Mouse (Mus musculus): ENCODE measurements around the gene Ncoa3. TPM values are rescaled to one million over a fixed set of nuclear protein-coding genes. Genes with fewer than 3 reads are reported as not detected.
"Not testable (repeated sequence)": the region's sequence is repeated elsewhere in the genome, so short reads cannot be mapped to it uniquely, and the experiment has no call there.

Gene Ncoa3
- polyA plus RNA-seq, 1 experiment from 2014 or later, result 4.2 TPM

DNA sequence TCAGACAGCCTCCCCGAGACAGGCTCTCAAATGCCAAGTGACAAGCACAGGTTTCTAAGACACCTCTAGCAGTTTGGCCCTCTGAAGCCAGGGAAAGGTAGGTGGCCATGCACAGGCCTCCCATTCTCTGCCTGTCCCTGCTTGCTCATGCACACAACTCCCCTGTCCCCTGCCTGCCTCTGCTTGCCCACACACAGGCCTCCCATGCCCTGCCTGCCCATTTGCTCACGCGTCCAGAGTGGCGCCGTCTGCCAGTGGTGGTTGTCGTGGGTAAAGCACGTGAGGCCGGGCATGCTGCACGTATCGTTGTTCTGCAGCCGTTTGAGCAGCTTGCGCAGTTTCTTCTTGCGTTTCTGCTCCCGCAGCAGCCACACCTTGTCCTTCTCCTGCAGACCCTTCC lies 86.8 kb downstream of the Ncoa3 start:
- 76% methylated on average over 14 of the region's 14 CpGs for WGBS (ENCODE audit: insufficient replicate concordance)
- H3K27ac ChIP-seq (ENCODE audit: low read length), result no peak overlapping the region
- no peaks in the 10 kb centered on the region for H3K27me3 ChIP-seq (ENCODE audit: control insufficient read depth, insufficient read depth, low read depth, low read length)
- no peak for ATAC-seq (ENCODE audit: low read depth)
- H3K4me1 ChIP-seq (ENCODE audit: control insufficient read depth, low read depth, low read length), result peaks cover 5% of the 10 kb centered on the region
- no peak overlapping the region for H3K4me2 ChIP-seq (ENCODE audit: low read depth, low read length)
- H3K4me3 ChIP-seq (ENCODE audit: low read depth, low read length), result no peak overlapping the region
- H3K9ac ChIP-seq (ENCODE audit: low read depth, low read length), result no peak overlapping the region
- no peaks in the 10 kb centered on the region for H3K9me3 ChIP-seq (replicated peaks; ENCODE audit: control insufficient read depth, low read length)
- no peaks in the 10 kb centered on the region for H3K36me3 ChIP-seq (ENCODE audit: control insufficient read depth, insufficient read depth)

DNA sequence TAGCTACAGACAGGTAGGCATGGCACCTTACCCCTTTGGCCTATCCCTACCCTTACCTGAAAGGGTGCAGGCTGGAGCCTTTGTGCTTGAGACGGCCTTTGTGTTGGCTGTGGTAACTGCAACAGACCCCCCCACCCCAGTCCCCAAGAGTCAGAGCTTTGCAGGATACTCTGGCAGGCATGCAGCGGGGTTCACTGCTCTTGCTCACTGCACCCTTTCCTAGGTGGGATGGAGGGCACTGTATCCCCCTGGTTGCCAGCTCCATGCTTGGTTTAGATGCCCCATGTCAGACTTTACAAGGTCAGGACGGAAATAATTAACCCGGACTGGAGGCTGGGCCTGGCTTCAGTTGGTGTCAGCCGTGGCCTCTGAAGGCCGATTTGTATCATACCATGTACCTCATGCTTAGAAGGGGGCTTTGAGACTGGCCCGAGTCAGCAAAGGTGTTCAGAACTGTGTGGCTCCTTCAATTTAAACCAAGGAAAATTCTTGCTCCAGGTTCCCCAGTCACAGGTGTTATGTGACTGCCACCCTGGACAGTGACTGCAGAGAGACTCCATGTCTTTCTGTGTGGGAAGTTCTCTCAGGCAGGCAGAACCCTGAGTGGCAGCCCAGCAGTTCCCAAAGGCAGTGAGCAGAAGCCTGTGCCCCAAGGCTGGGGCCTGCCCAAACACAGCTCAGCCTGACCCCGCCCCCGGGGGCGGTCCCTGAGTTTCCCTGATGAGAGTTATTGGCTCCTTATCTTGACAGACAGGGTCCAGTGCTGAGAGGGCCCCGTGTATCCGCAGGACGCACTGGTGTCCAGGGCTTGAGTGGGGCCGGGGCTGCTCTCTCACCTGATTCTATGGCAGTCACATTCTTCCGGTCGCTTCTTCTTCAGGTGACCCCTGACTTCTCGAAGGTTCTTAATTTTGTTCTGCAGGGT lies 87.8 kb downstream of the Ncoa3 start:
- H3K9me3 ChIP-seq (replicated peaks; ENCODE audit: control insufficient read depth, low read length), result no peaks in the 10 kb centered on the region
- peak overlapping the region; percentile 45 for H3K4me2 ChIP-seq (ENCODE audit: low read depth, low read length)
- H3K27me3 ChIP-seq (ENCODE audit: control insufficient read depth, insufficient read depth, low read depth, low read length), result no peaks in the 10 kb centered on the region
- H3K36me3 ChIP-seq (ENCODE audit: control insufficient read depth, insufficient read depth), result no peaks in the 10 kb centered on the region
- peak; percentile 78 for ATAC-seq (ENCODE audit: low read depth)
- WGBS (ENCODE audit: insufficient replicate concordance), result 32% methylated on average over 17 of the region's 17 CpGs
- H3K4me3 ChIP-seq (ENCODE audit: low read depth, low read length), result peak overlapping the region; percentile 26
- H3K27ac ChIP-seq (ENCODE audit: low read length), result no peak overlapping the region; the same call in 1 of the 2 replicates
- H3K9ac ChIP-seq (ENCODE audit: low read depth, low read length), result no peak overlapping the region
- peaks cover 5% of the 10 kb centered on the region for H3K4me1 ChIP-seq (ENCODE audit: control insufficient read depth, low read depth, low read length)

DNA sequence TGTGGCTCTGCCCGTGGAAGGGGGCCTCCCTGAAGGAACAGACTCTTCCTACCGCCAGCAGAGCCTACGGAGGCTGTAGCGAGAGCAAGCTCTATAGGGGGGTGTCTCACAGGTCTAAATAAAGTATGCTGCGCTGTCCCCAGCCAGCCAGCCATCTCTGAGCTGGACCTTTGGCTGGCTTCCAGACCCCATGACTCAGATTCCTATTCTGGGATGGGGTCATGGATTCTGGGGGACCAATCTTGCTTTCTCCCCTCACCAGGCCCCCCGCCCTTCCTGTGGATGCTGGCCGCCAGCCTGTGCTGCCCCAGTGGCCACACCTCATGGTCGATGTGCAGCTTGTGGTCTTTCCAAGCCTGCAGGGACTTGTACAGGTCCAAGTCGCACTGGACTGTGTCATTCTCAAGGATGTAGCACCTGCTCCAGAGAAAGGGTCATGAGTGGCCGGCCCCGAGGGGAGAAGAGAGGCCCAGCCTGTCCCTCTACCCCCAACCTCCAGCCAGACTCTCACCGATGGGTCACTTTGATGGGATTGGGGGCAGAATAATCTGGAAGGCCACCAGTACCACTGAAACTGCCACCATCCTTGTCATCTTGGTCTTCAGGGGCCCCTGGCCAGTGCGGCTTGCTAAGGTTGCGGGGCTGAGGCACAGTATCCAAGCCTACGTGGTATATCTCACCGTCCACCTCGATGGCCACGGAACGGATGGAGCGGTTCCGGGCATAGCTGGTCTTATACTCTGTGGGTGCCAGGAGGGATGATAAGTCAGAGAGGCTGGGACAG lies 88.7 kb downstream of the Ncoa3 start:
- no peak overlapping the region for H3K27ac ChIP-seq (ENCODE audit: low read length)
- H3K36me3 ChIP-seq (ENCODE audit: control insufficient read depth, insufficient read depth), result no peaks in the 10 kb centered on the region
- no peak overlapping the region for H3K9ac ChIP-seq (ENCODE audit: low read depth, low read length)
- no peak for ATAC-seq (ENCODE audit: low read depth)
- 75% methylated on average over 21 of the region's 21 CpGs for WGBS (ENCODE audit: insufficient replicate concordance)
- H3K9me3 ChIP-seq (replicated peaks; ENCODE audit: control insufficient read depth, low read length), result no peaks in the 10 kb centered on the region
- no peaks in the 10 kb centered on the region for H3K27me3 ChIP-seq (ENCODE audit: control insufficient read depth, insufficient read depth, low read depth, low read length)
- peaks cover 5% of the 10 kb centered on the region for H3K4me1 ChIP-seq (ENCODE audit: control insufficient read depth, low read depth, low read length)
- H3K4me3 ChIP-seq (ENCODE audit: low read depth, low read length), result peak overlapping the region; percentile 26; the same call in 1 of the 2 replicates
- peak overlapping the region; percentile 45; the same call in 1 of the 2 replicates for H3K4me2 ChIP-seq (ENCODE audit: low read depth, low read length)

DNA sequence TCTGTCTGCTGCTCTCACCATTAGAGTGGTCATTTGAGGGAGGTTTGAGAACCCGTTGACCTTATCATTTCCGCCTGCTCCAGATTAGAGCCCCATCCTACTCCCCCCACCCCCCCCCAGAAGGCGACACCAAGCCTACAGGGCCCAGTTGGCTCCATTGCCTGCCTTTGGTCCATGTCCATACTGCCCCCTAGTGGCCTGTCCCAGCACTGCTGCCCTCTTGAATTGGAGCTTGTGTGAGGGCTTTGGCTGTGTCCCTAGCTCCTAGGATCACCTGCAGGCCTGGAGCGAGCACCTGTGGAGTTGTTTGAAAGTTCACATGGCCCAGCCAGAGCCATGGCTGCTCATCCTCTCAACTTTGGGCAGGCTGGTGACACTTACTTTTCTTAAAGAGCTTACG lies 89.8 kb downstream of the Ncoa3 start:
- H3K4me1 ChIP-seq (ENCODE audit: control insufficient read depth, low read depth, low read length), result peaks cover 5% of the 10 kb centered on the region
- H3K27ac ChIP-seq (ENCODE audit: low read length), result no peak overlapping the region
- no peak overlapping the region for H3K4me3 ChIP-seq (ENCODE audit: low read depth, low read length)
- H3K4me2 ChIP-seq (ENCODE audit: low read depth, low read length), result no peak overlapping the region
- WGBS (ENCODE audit: insufficient replicate concordance), result 32% methylated on average over 5 of the region's 5 CpGs
- no peaks in the 10 kb centered on the region for H3K36me3 ChIP-seq (ENCODE audit: control insufficient read depth, insufficient read depth)
- H3K9ac ChIP-seq (ENCODE audit: low read depth, low read length), result no peak overlapping the region
- H3K9me3 ChIP-seq (replicated peaks; ENCODE audit: control insufficient read depth, low read length), result no peaks in the 10 kb centered on the region
- no peak for ATAC-seq (ENCODE audit: low read depth)
- H3K27me3 ChIP-seq (ENCODE audit: control insufficient read depth, insufficient read depth, low read depth, low read length), result no peaks in the 10 kb centered on the region

DNA sequence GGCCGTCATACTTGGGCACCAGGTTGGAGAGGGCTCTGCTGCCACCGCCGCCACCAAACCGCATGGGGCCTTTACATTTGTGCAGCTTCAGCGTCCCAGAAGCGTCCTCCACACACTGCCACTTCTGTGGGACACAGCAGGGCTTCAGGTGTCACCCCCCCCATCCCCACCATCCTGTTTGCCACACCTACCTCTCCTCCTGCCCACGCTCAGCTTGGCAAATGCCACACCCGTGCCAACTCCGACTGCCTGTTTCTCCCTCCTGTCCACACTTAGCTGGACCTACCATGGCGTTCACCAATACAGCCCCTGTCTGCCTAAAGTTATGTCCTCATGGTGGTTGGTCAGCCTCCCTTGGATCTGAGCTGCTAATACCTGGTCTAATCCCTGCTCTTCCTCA lies 90.2 kb downstream of the Ncoa3 start:
- no peak overlapping the region for H3K27ac ChIP-seq (ENCODE audit: low read length)
- no peak overlapping the region for H3K9ac ChIP-seq (ENCODE audit: low read depth, low read length)
- H3K4me3 ChIP-seq (ENCODE audit: low read depth, low read length), result no peak overlapping the region
- ATAC-seq (ENCODE audit: low read depth), result no peak
- H3K27me3 ChIP-seq (ENCODE audit: control insufficient read depth, insufficient read depth, low read depth, low read length), result no peaks in the 10 kb centered on the region
- 61% methylated on average over 10 of the region's 10 CpGs for WGBS (ENCODE audit: insufficient replicate concordance)
- H3K9me3 ChIP-seq (replicated peaks; ENCODE audit: control insufficient read depth, low read length), result no peaks in the 10 kb centered on the region
- no peaks in the 10 kb centered on the region for H3K36me3 ChIP-seq (ENCODE audit: control insufficient read depth, insufficient read depth)
- H3K4me1 ChIP-seq (ENCODE audit: control insufficient read depth, low read depth, low read length), result peaks cover 5% of the 10 kb centered on the region
- H3K4me2 ChIP-seq (ENCODE audit: low read depth, low read length), result no peak overlapping the region

DNA sequence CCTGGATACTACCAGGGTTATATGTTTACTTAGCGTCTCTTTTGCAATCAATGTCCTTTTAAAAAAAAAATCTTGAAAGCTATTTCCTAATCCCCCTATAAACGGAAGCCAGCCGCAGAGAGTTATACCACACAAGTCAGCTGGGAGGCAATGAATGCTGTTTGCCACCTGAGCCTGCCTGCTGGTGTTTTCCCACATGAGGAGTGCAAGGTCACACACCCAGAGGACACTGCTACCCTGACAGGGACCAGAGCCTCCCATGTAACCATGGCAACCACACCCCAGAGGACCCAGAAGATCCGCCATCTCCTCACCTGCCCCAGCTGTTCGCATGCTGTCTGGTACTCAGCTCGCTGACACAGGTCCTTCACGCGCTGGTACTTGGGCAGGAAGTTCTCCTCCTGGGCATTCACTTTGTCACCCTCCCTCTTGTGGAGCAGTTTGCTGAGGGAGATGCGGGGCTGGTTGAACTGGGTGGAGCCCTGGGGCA lies 91.2 kb downstream of the Ncoa3 start:
- Histone ChIP-seq H3K36me3 (ENCODE audit: control insufficient read depth, insufficient read depth) (no peaks in the 10 kb centered on the region), H3K9ac (ENCODE audit: low read depth, low read length) (no peak overlapping the region), H3K4me2 (ENCODE audit: low read depth, low read length) (no peak overlapping the region), H3K4me3 (ENCODE audit: low read depth, low read length) (no peak overlapping the region), H3K27me3 (ENCODE audit: control insufficient read depth, insufficient read depth, low read depth, low read length) (no peaks in the 10 kb centered on the region), H3K9me3 (replicated peaks; ENCODE audit: control insufficient read depth, low read length) (no peaks in the 10 kb centered on the region), H3K27ac (ENCODE audit: low read length) (no peak overlapping the region), H3K4me1 (ENCODE audit: control insufficient read depth, low read depth, low read length) (peaks cover 5% of the 10 kb centered on the region)
- ATAC-seq (ENCODE audit: low read depth), result no peak
- 54% methylated on average over 9 of the region's 9 CpGs for WGBS (ENCODE audit: insufficient replicate concordance)

DNA sequence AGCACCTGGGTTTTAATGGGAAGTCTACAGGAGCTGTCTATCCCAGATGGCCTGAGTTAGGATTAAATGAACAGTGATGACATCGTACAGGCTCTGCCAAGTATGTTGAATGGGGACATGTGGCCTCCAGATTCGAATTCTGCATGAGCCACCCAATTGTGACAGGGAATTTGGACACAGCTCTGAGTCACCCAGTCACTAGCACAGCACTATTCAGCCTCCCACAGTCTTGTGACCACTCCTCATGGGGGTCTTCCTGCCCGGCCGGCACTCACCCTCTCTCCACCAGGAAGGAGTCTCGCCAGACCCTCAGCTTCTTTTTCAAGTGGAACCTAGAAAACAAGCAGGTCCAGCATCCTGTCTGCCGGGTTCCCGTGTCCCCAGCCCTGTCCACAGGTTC lies 91.7 kb downstream of the Ncoa3 start:
- WGBS (ENCODE audit: insufficient replicate concordance), result 65% methylated on average over 7 of the region's 7 CpGs
- ATAC-seq (ENCODE audit: low read depth), result no peak
- no peak overlapping the region for H3K27ac ChIP-seq (ENCODE audit: low read length)
- no peaks in the 10 kb centered on the region for H3K27me3 ChIP-seq (ENCODE audit: control insufficient read depth, insufficient read depth, low read depth, low read length)
- H3K36me3 ChIP-seq (ENCODE audit: control insufficient read depth, insufficient read depth), result no peaks in the 10 kb centered on the region
- no peak overlapping the region for H3K4me2 ChIP-seq (ENCODE audit: low read depth, low read length)
- H3K4me1 ChIP-seq (ENCODE audit: control insufficient read depth, low read depth, low read length), result peaks cover 5% of the 10 kb centered on the region
- H3K9ac ChIP-seq (ENCODE audit: low read depth, low read length), result no peak overlapping the region
- no peak overlapping the region for H3K4me3 ChIP-seq (ENCODE audit: low read depth, low read length)
- H3K9me3 ChIP-seq (replicated peaks; ENCODE audit: control insufficient read depth, low read length), result no peaks in the 10 kb centered on the region

DNA sequence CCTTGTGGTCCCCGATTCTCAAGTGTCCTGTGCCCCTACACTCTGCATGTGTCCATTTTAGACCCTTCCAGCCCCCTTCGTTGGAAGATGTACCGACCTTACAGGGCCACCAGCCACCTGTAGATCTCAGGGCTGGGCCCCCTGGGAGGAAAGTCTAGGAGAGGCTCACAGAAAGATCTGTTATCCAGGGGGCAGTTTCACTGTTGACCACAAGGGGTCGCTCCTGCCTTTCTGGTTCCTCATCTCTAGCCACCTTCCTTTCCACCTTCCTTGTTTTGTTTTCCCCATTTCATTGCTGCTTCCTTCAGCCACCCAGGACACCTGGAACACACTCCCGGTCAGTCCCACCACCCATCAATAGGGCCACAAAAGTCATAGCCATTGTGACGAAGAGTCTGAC lies 92.5 kb downstream of the Ncoa3 start:
- not testable (repeated sequence) for H3K27ac ChIP-seq (ENCODE audit: low read length); H3K4me3 ChIP-seq (ENCODE audit: low read depth, low read length); ATAC-seq (ENCODE audit: low read depth); H3K36me3 ChIP-seq (ENCODE audit: control insufficient read depth, insufficient read depth); H3K4me2 ChIP-seq (ENCODE audit: low read depth, low read length); H3K27me3 ChIP-seq (ENCODE audit: control insufficient read depth, insufficient read depth, low read depth, low read length); H3K9ac ChIP-seq (ENCODE audit: low read depth, low read length); H3K4me1 ChIP-seq (ENCODE audit: control insufficient read depth, low read depth, low read length); H3K9me3 ChIP-seq (replicated peaks; ENCODE audit: control insufficient read depth, low read length)
- WGBS (ENCODE audit: insufficient replicate concordance), result 25% methylated on average over 6 of the region's 6 CpGs

DNA sequence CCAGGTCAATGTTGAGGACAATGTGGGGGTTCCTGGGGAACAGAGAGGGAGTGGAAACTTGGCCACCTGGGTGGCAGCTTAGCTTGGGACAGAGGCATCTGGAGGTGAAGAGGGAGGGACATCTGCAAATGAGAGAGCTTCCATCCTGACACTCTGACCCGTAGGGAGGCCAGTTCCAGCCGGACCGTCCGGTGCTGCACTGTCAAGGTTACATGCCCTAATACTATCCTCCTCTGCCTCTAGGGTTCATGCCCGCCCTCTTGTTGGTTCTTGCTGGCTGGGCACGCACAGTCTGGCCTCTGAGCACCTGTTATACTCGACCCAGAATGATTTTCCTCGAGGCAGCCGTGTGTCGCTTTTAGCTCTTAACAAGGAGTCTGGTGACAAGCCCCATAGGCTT lies 93.3 kb downstream of the Ncoa3 start:
- Histone ChIP-seq H3K4me2 (ENCODE audit: low read depth, low read length) (no peak overlapping the region), H3K27me3 (ENCODE audit: control insufficient read depth, insufficient read depth, low read depth, low read length) (no peaks in the 10 kb centered on the region), H3K9me3 (replicated peaks; ENCODE audit: control insufficient read depth, low read length) (no peaks in the 10 kb centered on the region), H3K4me3 (ENCODE audit: low read depth, low read length) (no peak overlapping the region), H3K27ac (ENCODE audit: low read length) (no peak overlapping the region), H3K9ac (ENCODE audit: low read depth, low read length) (no peak overlapping the region), H3K36me3 (ENCODE audit: control insufficient read depth, insufficient read depth) (no peaks in the 10 kb centered on the region), H3K4me1 (ENCODE audit: control insufficient read depth, low read depth, low read length) (no peaks in the 10 kb centered on the region; the same call in 1 of the 2 replicates)
- ATAC-seq (ENCODE audit: low read depth), result no peak
- WGBS (ENCODE audit: insufficient replicate concordance), result 68% methylated on average over 10 of the region's 10 CpGs
